Mouse (Mus musculus) urinary bladder, adult 18-20 months (tissue): ENCODE data around the gene Ercc1.
A peak's percentile ranks its signal among the peaks of the same experiment; 100 is the strongest.

ENCODE experiments used
- DNase-seq, 2 experiments: peaks; one replicate each; pipeline ENCODE4 v3.0.0; 2022; ENCODE audit warnings: low spot score in 2 of 2, mixed read lengths in 2 of 2

The Ercc1 gene

GRCm38 (mm10) chr7:19365376-19365775, 20.8 kb downstream of the Ercc1 start:
- peak; percentile 70 to 83 for DNase-seq

- DNase-seq = no peak
Measured at GRCm38 (mm10) chr7:19368380-19368779, 23.8 kb downstream of the Ercc1 start.

- DNase-seq = peak in 1 of 2 experiments; percentile 21
Measured at GRCm38 (mm10) chr7:19369823-19370425, 25.3 kb downstream of the Ercc1 start.

- no peak for DNase-seq
Measured at GRCm38 (mm10) chr7:19373367-19373766, 28.8 kb downstream of the Ercc1 start.

GRCm38 (mm10) chr7:19375368-19375767, 30.8 kb downstream of the Ercc1 start:
- DNase-seq = no peak

- no peak for DNase-seq
Measured at GRCm38 (mm10) chr7:19376019-19376418, 31.4 kb downstream of the Ercc1 start.

- DNase-seq = no peak
Measured at GRCm38 (mm10) chr7:19378049-19378448, 33.5 kb downstream of the Ercc1 start.

GRCm38 (mm10) chr7:19381377-19382165, 37.0 kb downstream of the Ercc1 start, which contains the start of gene Ercc2:
Gene Ercc2 (plus strand): TSS chr7:19382010.
- DNase-seq = peak; percentile 97 to 99

- DNase-seq = no peak
Measured at GRCm38 (mm10) chr7:19382166-19382541, 37.6 kb downstream of the Ercc1 start.

- DNase-seq = no peak
Measured at GRCm38 (mm10) chr7:19383708-19384107, 39.1 kb downstream of the Ercc1 start.

GRCm38 (mm10) chr7:19388699-19389413, 44.3 kb downstream of the Ercc1 start:
- DNase-seq = no peak

- no peak for DNase-seq
Measured at GRCm38 (mm10) chr7:19394484-19394883, 49.9 kb downstream of the Ercc1 start.

GRCm38 (mm10) chr7:19399496-19400280, 55.1 kb downstream of the Ercc1 start:
- DNase-seq = peak; percentile 56 to 76

GRCm38 (mm10) chr7:19400946-19401345, 56.4 kb downstream of the Ercc1 start:
- DNase-seq = no peak

- no peak for DNase-seq
Measured at GRCm38 (mm10) chr7:19402535-19403112, 58.0 kb downstream of the Ercc1 start.

GRCm38 (mm10) chr7:19403731-19404296, 59.2 kb downstream of the Ercc1 start, which contains the start of gene Klc3:
Gene Klc3 (minus strand): TSS chr7:19404104.
- peak; percentile 70 to 78 for DNase-seq

- DNase-seq = no peak
Measured at GRCm38 (mm10) chr7:19404476-19404875, 59.9 kb downstream of the Ercc1 start, which contains the start of gene Ckm. Gene Ckm (plus strand): TSS chr7:19404776.

GRCm38 (mm10) chr7:19405417-19405816, 60.8 kb downstream of the Ercc1 start:
- peak; percentile 55 to 87 for DNase-seq
